Mouse (Mus musculus) stomach, postnatal 0 days (tissue): Measurements from ENCODE around the gene Dmwd.

Source experiments
- CTCF ChIP-seq: IDR thresholded peaks from 2 replicates; pipeline ENCODE4 v1.5.1; 2016; ENCODE audit warnings: antibody characterized with exemption, low read depth, mild to moderate bottlenecking, moderate library complexity
- EP300 ChIP-seq: optimal IDR thresholded peaks from 2 replicates; pipeline ENCODE3; 2016; ENCODE audit warnings: antibody characterized with exemption

- TF ChIP-seq CTCF (peak; percentile 73), EP300 (no peak)
Measured at GRCm38 (mm10) chr7:19073504-19073903, 2.5 kb upstream of the Dmwd start.
